Mouse (Mus musculus) liver, postnatal 0 days (tissue): ENCODE results near the gene Ugt1a6a.
"Not testable (repeated sequence)": the region's sequence is repeated elsewhere in the genome, so short reads cannot be mapped to it uniquely, and the experiment has no call there.

Experiments used
- CTCF ChIP-seq: sonication (generic); IDR thresholded peaks from 2 replicates; pipeline ENCODE4 v1.5.1; 2016; ENCODE audit warnings: antibody characterized with exemption, low read depth
- EP300 ChIP-seq: IDR thresholded peaks from 2 replicates; pipeline ENCODE4 v1.6.1; 2016; ENCODE audit warnings: antibody characterized with exemption, low read depth, mild to moderate bottlenecking

DNA sequence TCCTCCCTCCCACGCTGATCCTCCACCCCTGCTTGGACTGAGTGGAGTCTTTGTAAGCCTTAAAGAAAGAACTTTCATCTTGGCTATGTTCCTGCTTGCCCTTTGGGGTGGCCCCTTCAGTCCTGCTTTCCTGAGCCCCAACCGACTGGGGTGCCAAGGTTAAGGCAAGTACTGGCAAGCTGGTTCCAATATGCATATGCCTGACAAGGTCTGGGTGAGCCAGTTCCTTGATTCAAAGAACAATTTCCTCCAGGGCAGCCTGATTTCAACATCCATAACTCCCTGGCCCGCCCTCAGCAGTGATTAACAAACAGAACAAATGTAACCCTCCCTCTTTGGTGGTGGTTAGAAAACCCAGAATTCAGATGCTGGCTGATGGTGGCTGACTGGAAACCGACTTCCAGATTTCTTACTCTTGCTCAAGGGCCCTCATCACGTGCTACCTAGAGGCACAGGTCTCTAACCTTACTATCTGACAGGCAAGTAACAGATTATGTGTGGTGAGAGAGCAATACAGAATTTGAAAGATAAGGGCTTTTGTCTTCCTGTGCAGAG is at the start of gene Ugt1a6a:
- not testable (repeated sequence) for TF ChIP-seq CTCF, EP300
